Mouse (Mus musculus): Measurements from ENCODE around the gene Fbxl2. TPM values are rescaled to one million over a fixed set of nuclear protein-coding genes. Genes with fewer than 3 reads are reported as not detected.

Fbxl2 gene
- total and polyA plus RNA-seq, 2 experiments from 2014 or later, result 35.7 to 43.4 TPM

DNA sequence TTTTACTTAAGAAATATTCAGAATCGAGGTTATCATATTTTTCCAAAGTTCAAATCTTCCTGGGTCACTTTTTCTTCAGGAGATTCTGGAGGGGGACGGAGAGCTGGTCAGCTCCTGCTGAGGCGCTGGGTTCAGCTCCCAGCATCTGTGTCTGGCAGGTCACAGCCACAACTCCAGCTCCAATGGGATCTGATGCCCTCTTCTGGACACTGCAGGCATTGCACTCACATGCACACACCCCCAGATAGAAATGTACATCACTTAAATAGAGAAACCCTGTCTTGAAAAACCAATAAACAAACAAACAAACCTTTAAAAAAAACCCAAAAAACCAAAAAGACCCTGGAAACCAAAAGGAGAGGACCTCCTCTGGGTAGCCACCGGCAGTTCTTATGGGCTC, 30.3 kb downstream of the Fbxl2 start:
- H3K4me1 ChIP-seq (ENCODE audit: insufficient read depth, low read length), result no peaks in the 10 kb centered on the region
- DNase-seq (ENCODE audit: low spot score) (no peak), ATAC-seq (ENCODE audit: low FRiP score) (no peak)
- H3K9ac ChIP-seq (replicated peaks; ENCODE audit: low read length, poor library complexity, severe bottlenecking), result no peak overlapping the region
- peak; percentile 37 for TF ChIP-seq CTCF (IDR thresholded peaks at IDR 0.05)
- no peak overlapping the region for H3K4me3 ChIP-seq (ENCODE audit: low read depth, low read length)
- no peaks in the 10 kb centered on the region for H3K36me3 ChIP-seq (ENCODE audit: insufficient read depth, low read length)
- no peaks in the 10 kb centered on the region for H3K27me3 ChIP-seq (ENCODE audit: insufficient read depth, low read length)
- no peak overlapping the region for H3K4me2 ChIP-seq (ENCODE audit: low read depth, low read length, poor library complexity, severe bottlenecking)
- WGBS, result 90% methylated on average over 4 of the region's 4 CpGs
- H3K27ac ChIP-seq (ENCODE audit: low read depth, low read length), result no peak overlapping the region
- H3K9me3 ChIP-seq (ENCODE audit: low read length), result no peaks in the 10 kb centered on the region

DNA sequence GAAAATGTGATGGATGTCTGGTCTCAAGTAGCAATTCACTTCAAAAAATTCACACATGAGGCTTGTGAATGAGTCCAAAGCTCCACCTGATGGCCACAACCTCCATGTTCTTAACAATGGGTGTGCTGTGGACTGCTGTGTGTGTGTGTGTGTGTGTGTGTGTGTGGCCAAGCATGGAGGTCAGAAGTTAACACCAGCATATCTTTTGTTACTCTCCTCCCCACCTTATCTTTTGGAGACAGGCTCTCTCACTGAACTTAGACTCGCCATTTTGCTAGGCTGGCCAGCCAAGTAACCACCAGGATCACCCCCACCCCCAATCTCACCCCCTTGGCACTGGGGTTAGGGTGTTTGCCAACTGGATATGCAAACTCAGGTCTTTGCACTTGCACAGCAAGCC, 32.0 kb downstream of the Fbxl2 start:
- H3K27ac ChIP-seq (ENCODE audit: low read depth, low read length), result no peak overlapping the region
- H3K4me3 ChIP-seq (ENCODE audit: low read depth, low read length), result no peak overlapping the region
- no peak for TF ChIP-seq CTCF (IDR thresholded peaks at IDR 0.05)
- H3K36me3 ChIP-seq (ENCODE audit: insufficient read depth, low read length), result no peaks in the 10 kb centered on the region
- ATAC-seq (ENCODE audit: low FRiP score) (no peak), DNase-seq (ENCODE audit: low spot score) (no peak)
- no peak overlapping the region for H3K4me2 ChIP-seq (ENCODE audit: low read depth, low read length, poor library complexity, severe bottlenecking)
- H3K9me3 ChIP-seq (ENCODE audit: low read length), result no peaks in the 10 kb centered on the region
- H3K4me1 ChIP-seq (ENCODE audit: insufficient read depth, low read length), result no peaks in the 10 kb centered on the region
- 100% methylated on average over 1 of the region's 1 CpGs for WGBS
- H3K27me3 ChIP-seq (ENCODE audit: insufficient read depth, low read length), result no peaks in the 10 kb centered on the region
- H3K9ac ChIP-seq (replicated peaks; ENCODE audit: low read length, poor library complexity, severe bottlenecking), result no peak overlapping the region

DNA sequence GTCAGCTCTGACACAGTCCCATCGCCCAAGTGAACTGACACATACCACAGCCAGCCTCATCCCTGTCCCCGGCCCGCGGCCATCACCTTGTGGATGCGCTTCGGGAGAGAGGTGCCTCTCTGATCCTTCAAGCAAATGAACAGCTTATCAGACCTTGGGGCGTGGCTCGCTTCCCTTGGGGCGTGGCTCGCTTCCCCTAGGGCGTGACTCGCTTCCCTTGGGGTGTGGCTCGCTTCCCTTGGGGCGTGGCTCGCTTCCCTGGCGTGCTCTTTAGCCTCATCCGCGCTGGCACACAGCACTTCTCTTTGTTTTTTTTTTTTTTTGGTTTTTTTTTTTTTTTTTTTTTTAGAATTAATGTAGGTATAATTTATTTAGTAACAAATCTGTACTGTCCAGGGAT, 34.8 kb downstream of the Fbxl2 start:
- no peak for ATAC-seq (ENCODE audit: low FRiP score)
- H3K36me3 ChIP-seq (ENCODE audit: insufficient read depth, low read length), result no peaks in the 10 kb centered on the region

DNA sequence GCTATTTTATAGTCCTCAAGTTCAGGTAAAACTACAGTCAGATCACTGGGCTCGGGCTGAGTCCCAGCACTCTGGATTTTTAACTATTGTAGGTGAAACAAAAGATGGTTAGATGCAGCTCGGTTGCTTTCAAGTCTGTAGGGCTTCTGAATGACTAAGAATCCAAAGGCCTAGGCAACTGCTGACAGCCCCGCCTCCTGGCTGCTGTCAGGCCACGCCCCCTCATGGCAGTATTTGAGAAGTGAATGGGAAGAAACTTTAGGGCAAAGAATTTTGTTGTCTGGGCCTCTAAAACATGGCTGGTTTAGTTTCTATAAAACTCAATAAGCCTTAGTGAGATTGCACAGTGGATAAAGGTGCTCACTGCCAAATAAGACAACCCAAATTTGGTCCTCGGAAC, 36.5 kb downstream of the Fbxl2 start:
- Histone ChIP-seq H3K4me3 (ENCODE audit: low read depth, low read length) (no peak overlapping the region), H3K4me1 (ENCODE audit: insufficient read depth, low read length) (no peaks in the 10 kb centered on the region), H3K4me2 (ENCODE audit: low read depth, low read length, poor library complexity, severe bottlenecking) (no peak overlapping the region), H3K9ac (replicated peaks; ENCODE audit: low read length, poor library complexity, severe bottlenecking) (no peak overlapping the region), H3K36me3 (ENCODE audit: insufficient read depth, low read length) (no peaks in the 10 kb centered on the region), H3K27me3 (ENCODE audit: insufficient read depth, low read length) (no peaks in the 10 kb centered on the region), H3K27ac (ENCODE audit: low read depth, low read length) (no peak overlapping the region), H3K9me3 (ENCODE audit: low read length) (no peaks in the 10 kb centered on the region)
- 42% methylated on average over 5 of the region's 5 CpGs for WGBS
- DNase-seq (ENCODE audit: low spot score), result no peak
- no peak for ATAC-seq (ENCODE audit: low FRiP score)
- no peak for TF ChIP-seq CTCF (IDR thresholded peaks at IDR 0.05)

More for the DNA sequence above, 34.8 kb downstream of the Fbxl2 start:
- H3K4me2 ChIP-seq (ENCODE audit: low read depth, low read length, poor library complexity, severe bottlenecking), result no peak overlapping the region
- DNase-seq (ENCODE audit: low spot score), result no peak
- WGBS, result 72% methylated on average over 18 of the region's 18 CpGs
- H3K4me3 ChIP-seq (ENCODE audit: low read depth, low read length), result no peak overlapping the region
- no peaks in the 10 kb centered on the region for H3K27me3 ChIP-seq (ENCODE audit: insufficient read depth, low read length)
- no peaks in the 10 kb centered on the region for H3K9me3 ChIP-seq (ENCODE audit: low read length)
- H3K27ac ChIP-seq (ENCODE audit: low read depth, low read length), result no peak overlapping the region
- no peak for TF ChIP-seq CTCF (IDR thresholded peaks at IDR 0.05)
- H3K9ac ChIP-seq (replicated peaks; ENCODE audit: low read length, poor library complexity, severe bottlenecking), result no peak overlapping the region
- H3K4me1 ChIP-seq (ENCODE audit: insufficient read depth, low read length), result no peaks in the 10 kb centered on the region

DNA sequence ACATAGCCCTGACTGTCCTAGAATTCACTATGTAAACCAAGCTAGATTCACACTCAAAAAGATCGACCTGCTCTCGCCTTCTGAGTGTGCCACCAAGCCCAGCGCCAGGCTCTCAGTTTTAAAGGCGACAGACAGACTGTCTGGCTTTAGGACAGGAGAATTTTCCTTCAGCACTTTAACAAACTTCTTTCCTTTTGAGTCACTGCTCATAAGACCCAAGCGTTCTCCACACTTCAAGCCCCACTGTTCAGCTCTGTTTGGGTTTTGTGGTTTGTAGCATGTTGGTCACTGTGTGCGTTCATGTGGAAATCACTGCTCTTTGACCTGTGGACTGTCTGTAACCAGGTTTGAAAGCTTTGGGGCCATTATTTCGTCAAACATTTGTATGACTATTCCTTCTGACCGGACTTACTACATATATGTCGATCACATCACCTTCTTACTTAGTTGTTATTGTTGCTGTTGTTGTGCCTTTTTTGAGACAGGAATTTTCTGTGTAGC, 38.1 kb downstream of the Fbxl2 start:
- H3K9ac ChIP-seq (replicated peaks; ENCODE audit: low read length, poor library complexity, severe bottlenecking), result no peak overlapping the region

DNA sequence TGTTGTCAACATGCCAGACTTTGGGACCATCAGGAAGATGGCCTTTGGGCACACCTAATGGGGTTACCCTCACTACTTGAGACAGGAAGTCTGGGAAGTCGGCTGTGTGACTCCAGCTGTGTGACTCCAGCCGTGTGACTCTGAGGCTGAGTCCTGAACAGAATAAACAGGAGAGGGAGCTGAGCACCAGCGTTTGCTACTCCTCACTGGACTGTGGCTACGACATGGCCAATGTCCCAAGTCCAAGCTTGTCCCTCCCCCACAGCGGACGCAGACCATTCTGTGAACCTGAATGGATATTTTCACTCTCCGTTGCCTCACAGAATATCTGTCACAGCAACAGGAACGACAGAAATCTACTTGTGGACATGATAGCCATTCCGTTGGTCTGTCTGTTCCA, 39.2 kb downstream of the Fbxl2 start:
- no peaks in the 10 kb centered on the region for H3K27me3 ChIP-seq (ENCODE audit: insufficient read depth, low read length)
- no peak overlapping the region for H3K4me2 ChIP-seq (ENCODE audit: low read depth, low read length, poor library complexity, severe bottlenecking)
- no peak for TF ChIP-seq CTCF (IDR thresholded peaks at IDR 0.05)
- WGBS, result 76% methylated on average over 9 of the region's 9 CpGs
- ATAC-seq (ENCODE audit: low FRiP score), result no peak
- H3K27ac ChIP-seq (ENCODE audit: low read depth, low read length), result no peak overlapping the region
- H3K9ac ChIP-seq (replicated peaks; ENCODE audit: low read length, poor library complexity, severe bottlenecking), result no peak overlapping the region
- H3K36me3 ChIP-seq (ENCODE audit: insufficient read depth, low read length), result peaks cover 5% of the 10 kb centered on the region; the same call in 1 of the 2 replicates
- no peaks in the 10 kb centered on the region for H3K9me3 ChIP-seq (ENCODE audit: low read length)
- no peak for DNase-seq (ENCODE audit: low spot score)
- no peak overlapping the region for H3K4me3 ChIP-seq (ENCODE audit: low read depth, low read length)
- H3K4me1 ChIP-seq (ENCODE audit: insufficient read depth, low read length), result no peaks in the 10 kb centered on the region

More for the DNA sequence above, 38.1 kb downstream of the Fbxl2 start:
- Histone ChIP-seq H3K36me3 (ENCODE audit: insufficient read depth, low read length) (0 out of 2 replicates have a peak, but pooled peaks cover under 1% of the 10 kb centered on the region), H3K9me3 (ENCODE audit: low read length) (no peaks in the 10 kb centered on the region), H3K27me3 (ENCODE audit: insufficient read depth, low read length) (no peaks in the 10 kb centered on the region), H3K27ac (ENCODE audit: low read depth, low read length) (no peak overlapping the region), H3K4me1 (ENCODE audit: insufficient read depth, low read length) (no peaks in the 10 kb centered on the region), H3K4me3 (ENCODE audit: low read depth, low read length) (no peak overlapping the region), H3K4me2 (ENCODE audit: low read depth, low read length, poor library complexity, severe bottlenecking) (no peak overlapping the region)
- no peak for TF ChIP-seq CTCF (IDR thresholded peaks at IDR 0.05)
- no peak for DNase-seq (ENCODE audit: low spot score)
- 92% methylated on average over 9 of the region's 9 CpGs for WGBS
- ATAC-seq (ENCODE audit: low FRiP score), result no peak

Measured in midbrain, postnatal 0 days (tissue).